Mouse (Mus musculus) ES-CJ7 (cell line): ENCODE data around the gene Mrps7.

ENCODE experiments used
- DNase-seq: peaks from one replicate; pipeline ENCODE4 v3.0.0; 2011; ENCODE audit warnings: low read depth, low spot score

Gene Mrps7

GRCm38 (mm10) chr11:115649706-115650105, 46.0 kb downstream of the Mrps7 start:
- DNase-seq: no peak

DNA sequence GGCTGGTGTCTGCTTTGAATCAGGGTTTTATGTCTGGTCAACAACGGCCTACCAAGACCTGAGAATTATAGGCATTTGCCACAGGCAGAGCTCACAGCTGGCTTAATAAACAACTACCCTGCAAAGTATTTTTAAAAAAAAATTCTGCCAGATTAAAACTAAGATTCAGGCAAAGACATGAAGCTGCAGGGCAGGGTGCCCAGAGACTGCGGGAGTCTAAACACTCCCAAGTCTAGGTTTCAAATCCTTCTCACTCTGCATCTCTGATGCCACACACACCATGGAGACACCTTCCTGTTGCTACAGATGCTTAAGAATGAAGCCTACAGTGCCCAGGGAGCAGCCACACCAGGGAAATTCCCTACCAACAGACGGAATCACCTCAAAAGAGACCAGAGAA, 48.0 kb downstream of the Mrps7 start:
- DNase-seq: no peak

- no peak for DNase-seq
These were observed 49.5 kb downstream of the Mrps7 start for GRCm38 (mm10) chr11:115653194-115653593.

- no peak for DNase-seq
These were observed 50.4 kb downstream of the Mrps7 start for GRCm38 (mm10) chr11:115654128-115654527.
